Mouse (Mus musculus): Measurements from ENCODE around the gene Igsf9b. TPM values are rescaled to one million over a fixed set of nuclear protein-coding genes. Genes with fewer than 3 reads are reported as not detected.

The Igsf9b gene
- polyA plus RNA-seq, 1 experiment from 2014 or later, result 2.0 TPM

- Histone ChIP-seq H3K4me1 (no peaks in the 10 kb centered on the region), H3K27me3 (ENCODE audit: insufficient read depth, poor library complexity, severe bottlenecking) (peaks cover 5% of the 10 kb centered on the region), H3K27ac (no peak overlapping the region), H3K36me3 (0 out of 2 replicates have a peak, but pooled peaks cover 5% of the 10 kb centered on the region), H3K9me3 (no peaks in the 10 kb centered on the region), H3K4me3 (no peak overlapping the region)
- no peak for DNase-seq (ENCODE audit: low spot score)
- 87% methylated on average over 7 of the region's 7 CpGs for WGBS
Measured at GRCm38 (mm10) chr9:27322277-27322676, 23.3 kb downstream of the Igsf9b start.

- 80% methylated on average over 3 of the region's 3 CpGs for WGBS
- Histone ChIP-seq H3K36me3 (0 out of 2 replicates have a peak, but pooled peaks cover 5% of the 10 kb centered on the region), H3K4me1 (no peaks in the 10 kb centered on the region), H3K27ac (no peak overlapping the region), H3K4me3 (no peak overlapping the region), H3K9me3 (no peaks in the 10 kb centered on the region), H3K27me3 (ENCODE audit: insufficient read depth, poor library complexity, severe bottlenecking) (peaks cover 5% of the 10 kb centered on the region)
- no peak for DNase-seq (ENCODE audit: low spot score)
Measured at GRCm38 (mm10) chr9:27323412-27323811, 24.4 kb downstream of the Igsf9b start.

- H3K4me1 ChIP-seq, result no peaks in the 10 kb centered on the region
- peaks cover 5% of the 10 kb centered on the region for H3K27me3 ChIP-seq (ENCODE audit: insufficient read depth, poor library complexity, severe bottlenecking)
- no peak overlapping the region for H3K27ac ChIP-seq
- 0 out of 2 replicates have a peak, but pooled peaks cover 5% of the 10 kb centered on the region for H3K36me3 ChIP-seq
- 42% methylated on average over 2 of the region's 2 CpGs for WGBS
- no peak overlapping the region for H3K4me3 ChIP-seq
- H3K9me3 ChIP-seq, result no peaks in the 10 kb centered on the region
- peak; percentile 79 for DNase-seq (ENCODE audit: low spot score)
Measured at GRCm38 (mm10) chr9:27325920-27326319, 26.9 kb downstream of the Igsf9b start.

- H3K27ac ChIP-seq, result no peak overlapping the region
- no peak overlapping the region for H3K4me3 ChIP-seq
- H3K9me3 ChIP-seq, result no peaks in the 10 kb centered on the region
- H3K27me3 ChIP-seq (ENCODE audit: insufficient read depth, poor library complexity, severe bottlenecking), result peaks cover 5% of the 10 kb centered on the region
- DNase-seq (ENCODE audit: low spot score), result no peak
- 0 out of 2 replicates have a peak, but pooled peaks cover 5% of the 10 kb centered on the region for H3K36me3 ChIP-seq
- no peaks in the 10 kb centered on the region for H3K4me1 ChIP-seq
- WGBS, result 88% methylated on average over 3 of the region's 3 CpGs
Measured at GRCm38 (mm10) chr9:27327558-27327957, 28.6 kb downstream of the Igsf9b start.

GRCm38 (mm10) chr9:27330374-27330773 is 31.4 kb downstream of the Igsf9b start:
- H3K9me3 ChIP-seq, result no peaks in the 10 kb centered on the region
- H3K4me1 ChIP-seq, result 0 out of 2 replicates have a peak, but pooled peaks cover 11% of the 10 kb centered on the region
- no peak overlapping the region for H3K4me3 ChIP-seq
- 85% methylated on average over 4 of the region's 4 CpGs for WGBS
- H3K27ac ChIP-seq, result no peak overlapping the region
- no peak for DNase-seq (ENCODE audit: low spot score)
- no peaks in the 10 kb centered on the region for H3K27me3 ChIP-seq (ENCODE audit: insufficient read depth, poor library complexity, severe bottlenecking)
- peaks cover 11% of the 10 kb centered on the region; the same call in 1 of the 2 replicates for H3K36me3 ChIP-seq

GRCm38 (mm10) chr9:27331538-27331937 is 32.5 kb downstream of the Igsf9b start:
- 0 out of 2 replicates have a peak, but pooled peaks cover 11% of the 10 kb centered on the region for H3K4me1 ChIP-seq

GRCm38 (mm10) chr9:27334895-27335294 is 35.9 kb downstream of the Igsf9b start:
- no peak for DNase-seq (ENCODE audit: low spot score)
- no peak overlapping the region for H3K27ac ChIP-seq
- H3K4me3 ChIP-seq, result no peak overlapping the region
- H3K27me3 ChIP-seq (ENCODE audit: insufficient read depth, poor library complexity, severe bottlenecking), result no peaks in the 10 kb centered on the region
- H3K36me3 ChIP-seq, result peaks cover 11% of the 10 kb centered on the region; the same call in 1 of the 2 replicates
- H3K4me1 ChIP-seq, result 0 out of 2 replicates have a peak, but pooled peaks cover 11% of the 10 kb centered on the region
- 79% methylated on average over 9 of the region's 9 CpGs for WGBS
- H3K9me3 ChIP-seq, result no peaks in the 10 kb centered on the region

More at GRCm38 (mm10) chr9:27331538-27331937, 32.5 kb downstream of the Igsf9b start:
- H3K27ac ChIP-seq, result no peak overlapping the region
- H3K4me3 ChIP-seq, result no peak overlapping the region
- DNase-seq (ENCODE audit: low spot score), result no peak
- H3K36me3 ChIP-seq, result peaks cover 11% of the 10 kb centered on the region; the same call in 1 of the 2 replicates
- H3K9me3 ChIP-seq, result no peaks in the 10 kb centered on the region
- 92% methylated on average over 7 of the region's 7 CpGs for WGBS
- H3K27me3 ChIP-seq (ENCODE audit: insufficient read depth, poor library complexity, severe bottlenecking), result no peaks in the 10 kb centered on the region

GRCm38 (mm10) chr9:27336962-27337636 is 38.1 kb downstream of the Igsf9b start:
- peaks cover 11% of the 10 kb centered on the region; the same call in 1 of the 2 replicates for H3K36me3 ChIP-seq
- 0 out of 2 replicates have a peak, but pooled peaks cover 11% of the 10 kb centered on the region for H3K4me1 ChIP-seq
- H3K4me3 ChIP-seq, result no peak overlapping the region
- H3K27ac ChIP-seq, result no peak overlapping the region
- H3K9me3 ChIP-seq, result no peaks in the 10 kb centered on the region
- WGBS, result 88% methylated on average over 4 of the region's 4 CpGs
- H3K27me3 ChIP-seq (ENCODE audit: insufficient read depth, poor library complexity, severe bottlenecking), result no peaks in the 10 kb centered on the region
- DNase-seq (ENCODE audit: low spot score), result no peak

GRCm38 (mm10) chr9:27339168-27339567 is 40.2 kb downstream of the Igsf9b start:
- no peak for DNase-seq (ENCODE audit: low spot score)
- Histone ChIP-seq H3K36me3 (0 out of 2 replicates have a peak, but pooled peaks cover 3% of the 10 kb centered on the region), H3K27me3 (ENCODE audit: insufficient read depth, poor library complexity, severe bottlenecking) (no peaks in the 10 kb centered on the region), H3K27ac (no peak overlapping the region), H3K9me3 (no peaks in the 10 kb centered on the region), H3K4me3 (no peak overlapping the region), H3K4me1 (0 out of 2 replicates have a peak, but pooled peaks cover 8% of the 10 kb centered on the region)
- WGBS, result 67% methylated on average over 1 of the region's 1 CpGs

GRCm38 (mm10) chr9:27346541-27347269 is 47.7 kb downstream of the Igsf9b start:
- no peaks in the 10 kb centered on the region for H3K27me3 ChIP-seq (ENCODE audit: insufficient read depth, poor library complexity, severe bottlenecking)
- 81% methylated on average over 11 of the region's 11 CpGs for WGBS
- H3K4me3 ChIP-seq, result no peak overlapping the region
- H3K9me3 ChIP-seq, result no peaks in the 10 kb centered on the region
- DNase-seq (ENCODE audit: low spot score), result no peak
- H3K4me1 ChIP-seq, result no peaks in the 10 kb centered on the region
- H3K27ac ChIP-seq, result no peak overlapping the region
- H3K36me3 ChIP-seq, result 0 out of 2 replicates have a peak, but pooled peaks cover 5% of the 10 kb centered on the region

GRCm38 (mm10) chr9:27353082-27353481 is 54.1 kb downstream of the Igsf9b start:
- 83% methylated on average over 7 of the region's 7 CpGs for WGBS
- no peak overlapping the region for H3K4me3 ChIP-seq
- H3K27ac ChIP-seq, result no peak overlapping the region
- H3K9me3 ChIP-seq, result no peaks in the 10 kb centered on the region
- H3K27me3 ChIP-seq (ENCODE audit: insufficient read depth, poor library complexity, severe bottlenecking), result no peaks in the 10 kb centered on the region
- DNase-seq (ENCODE audit: low spot score), result no peak
- H3K36me3 ChIP-seq, result no peaks in the 10 kb centered on the region
- no peaks in the 10 kb centered on the region for H3K4me1 ChIP-seq

GRCm38 (mm10) chr9:27357893-27358292 is 58.9 kb downstream of the Igsf9b start:
- 79% methylated on average over 6 of the region's 6 CpGs for WGBS

GRCm38 (mm10) chr9:27367231-27367630 is 68.2 kb downstream of the Igsf9b start:
- no peaks in the 10 kb centered on the region for H3K9me3 ChIP-seq
- no peaks in the 10 kb centered on the region for H3K4me1 ChIP-seq
- H3K27me3 ChIP-seq (ENCODE audit: insufficient read depth, poor library complexity, severe bottlenecking), result no peaks in the 10 kb centered on the region
- H3K27ac ChIP-seq, result no peak overlapping the region
- 58% methylated on average over 2 of the region's 2 CpGs for WGBS
- H3K36me3 ChIP-seq, result no peaks in the 10 kb centered on the region
- H3K4me3 ChIP-seq, result no peak overlapping the region
- no peak for DNase-seq (ENCODE audit: low spot score)

More at GRCm38 (mm10) chr9:27357893-27358292, 58.9 kb downstream of the Igsf9b start:
- no peak overlapping the region for H3K27ac ChIP-seq
- no peak for DNase-seq (ENCODE audit: low spot score)
- no peaks in the 10 kb centered on the region for H3K36me3 ChIP-seq
- no peaks in the 10 kb centered on the region for H3K4me1 ChIP-seq
- no peak overlapping the region for H3K4me3 ChIP-seq
- no peaks in the 10 kb centered on the region for H3K27me3 ChIP-seq (ENCODE audit: insufficient read depth, poor library complexity, severe bottlenecking)
- H3K9me3 ChIP-seq, result no peaks in the 10 kb centered on the region
